Mouse (Mus musculus): Measurements from ENCODE around the gene Rho. TPM values are rescaled to one million over a fixed set of nuclear protein-coding genes. Genes with fewer than 3 reads are reported as not detected.

Rho gene
- total RNA-seq, 1 experiment, result 0.13 TPM

DNA sequence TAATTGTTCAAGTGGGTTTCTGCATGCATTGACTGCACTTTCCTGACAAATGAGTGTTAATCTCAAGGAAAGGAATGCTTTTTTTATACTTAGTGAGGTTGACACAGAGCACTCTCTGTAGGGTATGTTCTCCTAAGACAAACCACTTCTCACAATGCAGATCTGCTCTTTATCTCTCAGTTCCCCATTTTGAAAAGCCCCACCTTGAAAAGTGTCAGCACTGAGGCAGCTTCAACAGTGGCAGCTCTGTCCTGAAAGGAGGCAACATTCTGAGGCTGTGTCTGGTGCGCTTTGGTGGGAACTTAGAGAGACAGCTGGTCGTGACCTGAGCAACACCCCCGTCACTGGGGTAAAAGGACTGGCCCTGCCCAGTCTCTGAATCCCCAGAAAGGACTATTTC, 22.5 kb upstream of the Rho start:
- Histone ChIP-seq H3K9me3 (ENCODE audit: control insufficient read depth, insufficient read depth, low read depth, low read length) (no peaks in the 10 kb centered on the region), H3K9ac (ENCODE audit: insufficient read depth, low read depth, low read length, poor library complexity, severe bottlenecking) (no peak overlapping the region), H3K4me1 (ENCODE audit: control insufficient read depth in 2 of 2, insufficient read depth in 2 of 2, low read length in 2 of 2, poor library complexity in 1 of 2) (no peaks in the 10 kb centered on the region), H3K27ac (ENCODE audit: insufficient read depth, low read depth, low read length, poor library complexity, severe bottlenecking) (no peak overlapping the region), H3K36me3 (ENCODE audit: control insufficient read depth, insufficient read depth, low read length, poor library complexity, severe bottlenecking) (no peaks in the 10 kb centered on the region; the same call in 1 of the 2 replicates), H3K4me3 (ENCODE audit: insufficient read depth in 1 of 2, low read depth in 1 of 2, low read length in 2 of 2, poor library complexity in 1 of 2, severe bottlenecking in 1 of 2) (no peak overlapping the region)
- TF ChIP-seq HCFC1 (IDR thresholded peaks at IDR 0.05; ENCODE audit: borderline replicate concordance, insufficient read depth, low read length), result no peak
- in situ Hi-C loops (cut with MboI; ENCODE audit: low sequenced_read_pairs in 2 of 2, unreplicated experiment in 2 of 2), result loop anchor here in 1 of 2 experiments (10.0 kb wide), 1 partner anchor 226 kb away; no protein-coding TSS in a partner anchor
- no peak for DNase-seq (ENCODE audit: low read depth, low spot score)

- Histone ChIP-seq H3K36me3 (ENCODE audit: control insufficient read depth, insufficient read depth, low read length, poor library complexity, severe bottlenecking) (no peaks in the 10 kb centered on the region; the same call in 1 of the 2 replicates), H3K9me3 (ENCODE audit: control insufficient read depth, insufficient read depth, low read depth, low read length) (no peaks in the 10 kb centered on the region), H3K4me1 (ENCODE audit: control insufficient read depth in 2 of 2, insufficient read depth in 2 of 2, low read length in 2 of 2, poor library complexity in 1 of 2) (no peaks in the 10 kb centered on the region; a peak in 1 of 4 replicates), H3K9ac (ENCODE audit: insufficient read depth, low read depth, low read length, poor library complexity, severe bottlenecking) (no peak overlapping the region), H3K4me3 (ENCODE audit: insufficient read depth in 1 of 2, low read depth in 1 of 2, low read length in 2 of 2, poor library complexity in 1 of 2, severe bottlenecking in 1 of 2) (no peak overlapping the region), H3K27ac (ENCODE audit: insufficient read depth, low read depth, low read length, poor library complexity, severe bottlenecking) (no peak overlapping the region)
- TF ChIP-seq HCFC1 (IDR thresholded peaks at IDR 0.05; ENCODE audit: borderline replicate concordance, insufficient read depth, low read length) (no peak), CHD2 (IDR thresholded peaks at IDR 0.05; ENCODE audit: low read depth, low read length) (no peak), ZC3H11A (IDR thresholded peaks at IDR 0.05; ENCODE audit: borderline replicate concordance, low read depth, low read length) (no peak), ZNF384 (IDR thresholded peaks at IDR 0.05; ENCODE audit: low read depth, low read length) (no peak), MAFK (IDR thresholded peaks at IDR 0.05; ENCODE audit: insufficient read depth, low read depth, low read length) (no peak)
- in situ Hi-C loops (cut with MboI; ENCODE audit: low sequenced_read_pairs in 2 of 2, unreplicated experiment in 2 of 2), result loop anchor here in 1 of 2 experiments (10.0 kb wide), 1 partner anchor 225 kb away; no protein-coding TSS in a partner anchor
- no peak for DNase-seq (ENCODE audit: low read depth, low spot score)
Measured at GRCm38 (mm10) chr6:115909940-115910339, 21.6 kb upstream of the Rho start.

DNA sequence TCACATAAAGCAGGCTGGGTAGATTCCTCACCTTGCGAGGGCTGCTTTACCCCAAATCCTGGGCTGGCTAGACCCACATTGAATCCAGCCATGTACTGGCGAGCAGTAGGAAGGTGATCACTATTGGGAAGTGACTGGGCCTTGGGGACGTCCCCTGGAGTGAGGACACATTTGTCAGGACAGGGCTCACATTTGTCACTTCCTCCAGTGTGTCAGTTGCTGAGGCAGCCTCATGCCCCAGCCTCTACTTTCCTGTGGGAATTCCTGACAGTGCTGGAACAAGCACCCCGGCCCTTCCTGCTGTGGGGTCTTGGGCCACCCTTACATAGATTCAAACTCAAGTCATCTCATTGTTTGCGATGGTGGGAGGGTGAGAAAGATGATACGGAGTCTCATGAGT, 19.8 kb upstream of the Rho start:
- in situ Hi-C loops (cut with MboI; ENCODE audit: low sequenced_read_pairs in 2 of 2, unreplicated experiment in 2 of 2), result no loop called here
- Histone ChIP-seq H3K9me3 (ENCODE audit: control insufficient read depth, insufficient read depth, low read depth, low read length) (no peaks in the 10 kb centered on the region), H3K36me3 (ENCODE audit: control insufficient read depth, insufficient read depth, low read length, poor library complexity, severe bottlenecking) (no peaks in the 10 kb centered on the region), H3K9ac (ENCODE audit: insufficient read depth, low read depth, low read length, poor library complexity, severe bottlenecking) (no peak overlapping the region), H3K27ac (ENCODE audit: insufficient read depth, low read depth, low read length, poor library complexity, severe bottlenecking) (no peak overlapping the region), H3K4me1 (ENCODE audit: control insufficient read depth in 2 of 2, insufficient read depth in 2 of 2, low read length in 2 of 2, poor library complexity in 1 of 2) (no peaks in the 10 kb centered on the region; a peak in 1 of 4 replicates), H3K4me3 (ENCODE audit: insufficient read depth in 1 of 2, low read depth in 1 of 2, low read length in 2 of 2, poor library complexity in 1 of 2, severe bottlenecking in 1 of 2) (no peak overlapping the region)
- no peak for DNase-seq (ENCODE audit: low read depth, low spot score)
- TF ChIP-seq ZNF384 (IDR thresholded peaks at IDR 0.05; ENCODE audit: low read depth, low read length), result no peak
- no peak for TF ChIP-seq CHD2 (IDR thresholded peaks at IDR 0.05; ENCODE audit: low read depth, low read length)
- no peak for TF ChIP-seq MAFK (IDR thresholded peaks at IDR 0.05; ENCODE audit: insufficient read depth, low read depth, low read length)
- no peak for TF ChIP-seq ZC3H11A (IDR thresholded peaks at IDR 0.05; ENCODE audit: borderline replicate concordance, low read depth, low read length)
- TF ChIP-seq HCFC1 (IDR thresholded peaks at IDR 0.05; ENCODE audit: borderline replicate concordance, insufficient read depth, low read length), result no peak

- no peak overlapping the region for H3K9ac ChIP-seq (ENCODE audit: insufficient read depth, low read depth, low read length, poor library complexity, severe bottlenecking)
- H3K4me1 ChIP-seq (ENCODE audit: control insufficient read depth in 2 of 2, insufficient read depth in 2 of 2, low read length in 2 of 2, poor library complexity in 1 of 2), result no peaks in the 10 kb centered on the region; a peak in 1 of 4 replicates
- H3K36me3 ChIP-seq (ENCODE audit: control insufficient read depth, insufficient read depth, low read length, poor library complexity, severe bottlenecking), result no peaks in the 10 kb centered on the region
- H3K27ac ChIP-seq (ENCODE audit: insufficient read depth, low read depth, low read length, poor library complexity, severe bottlenecking), result no peak overlapping the region
- in situ Hi-C loops (cut with MboI; ENCODE audit: low sequenced_read_pairs in 2 of 2, unreplicated experiment in 2 of 2), result no loop called here
- TF ChIP-seq ZC3H11A (IDR thresholded peaks at IDR 0.05; ENCODE audit: borderline replicate concordance, low read depth, low read length), result no peak
- no peak for TF ChIP-seq ZNF384 (IDR thresholded peaks at IDR 0.05; ENCODE audit: low read depth, low read length)
- no peak for TF ChIP-seq CHD2 (IDR thresholded peaks at IDR 0.05; ENCODE audit: low read depth, low read length)
- TF ChIP-seq HCFC1 (IDR thresholded peaks at IDR 0.05; ENCODE audit: borderline replicate concordance, insufficient read depth, low read length), result no peak
- no peak for TF ChIP-seq MAFK (IDR thresholded peaks at IDR 0.05; ENCODE audit: insufficient read depth, low read depth, low read length)
- H3K4me3 ChIP-seq (ENCODE audit: insufficient read depth in 1 of 2, low read depth in 1 of 2, low read length in 2 of 2, poor library complexity in 1 of 2, severe bottlenecking in 1 of 2), result no peak overlapping the region
- no peak for DNase-seq (ENCODE audit: low read depth, low spot score)
- H3K9me3 ChIP-seq (ENCODE audit: control insufficient read depth, insufficient read depth, low read depth, low read length), result no peaks in the 10 kb centered on the region
Measured at GRCm38 (mm10) chr6:115913482-115913881, 18.1 kb upstream of the Rho start.
